Mouse (Mus musculus): ENCODE measurements around the gene Fer.

DNA sequence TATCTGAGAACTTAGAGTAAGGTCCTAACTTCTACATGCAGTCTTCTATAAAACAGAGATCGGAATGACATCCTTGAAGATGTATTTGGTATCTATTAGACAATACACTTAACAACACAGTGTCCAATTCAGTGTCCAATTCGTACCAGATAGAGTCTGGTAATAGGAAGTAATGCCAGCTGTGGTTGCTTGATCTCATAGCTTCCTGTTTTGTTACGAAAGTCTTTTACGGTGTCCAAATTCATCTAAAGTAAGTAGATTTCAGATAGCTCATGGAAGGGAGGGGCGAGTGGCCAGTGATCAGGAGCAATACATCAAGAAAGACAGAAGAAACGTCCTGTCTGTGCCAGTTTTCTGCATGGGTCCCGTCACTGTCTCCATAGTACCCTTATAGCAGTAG, 36.1 kb upstream of the Fer start:
- TF ChIP-seq CTCF (IDR thresholded peaks at IDR 0.05; ENCODE audit: insufficient read depth, low read length) (no peak), POLR2A (IDR thresholded peaks at IDR 0.05; ENCODE audit: borderline replicate concordance, extremely low read depth, low read depth, low read length) (no peak)
